Mouse (Mus musculus) macrophage (primary cell): Measurements from ENCODE around the gene Smtnl1. TPM values are rescaled to one million over a fixed set of nuclear protein-coding genes. Genes with fewer than 3 reads are reported as not detected.
A peak's percentile ranks its signal among the peaks of the same experiment; 100 is the strongest.
"Not testable (repeated sequence)": the region's sequence is repeated elsewhere in the genome, so short reads cannot be mapped to it uniquely, and the experiment has no call there.

ENCODE experiments used
- H3K27ac ChIP-seq: fragments of 350-480 bp; formaldehyde crosslinking; 2 replicates; pipeline ENCODE4 v1.9.0; 2021
- H3K36me3 ChIP-seq: fragments of 350-480 bp; formaldehyde crosslinking; 2 replicates; pipeline ENCODE4 v1.9.0; 2021; ENCODE audit errors: inconsistent target
- H3K4me3 ChIP-seq: fragments of 350-480 bp; formaldehyde crosslinking; 2 replicates; pipeline ENCODE4 v1.9.0; 2021; ENCODE audit errors: inconsistent target
- H3K79me2 ChIP-seq: fragments of 350-480 bp; formaldehyde crosslinking; 2 replicates; pipeline ENCODE4 v1.9.0; 2021; ENCODE audit errors: inconsistent target
- WGBS: methylation state at CpG from one replicate; pipeline ENCODE4 v1.1.7; 2026; ENCODE audit warnings: inconsistent platforms; ENCODE audit not compliant: missing documents; 5-methylcytosine and 5-hydroxymethylcytosine counted together
- polyA plus RNA-seq: library from polyadenylated mRNA; stranded (reverse); fragments of 250-400 nt; gene quantifications from 3 replicates; pipeline ENCODE4 v1.2.4, GENCODE M21; 2018; ENCODE audit warnings: inconsistent platforms

Gene Smtnl1
- polyA plus RNA-seq, 1 experiment from 2014 or later: not detected

DNA sequence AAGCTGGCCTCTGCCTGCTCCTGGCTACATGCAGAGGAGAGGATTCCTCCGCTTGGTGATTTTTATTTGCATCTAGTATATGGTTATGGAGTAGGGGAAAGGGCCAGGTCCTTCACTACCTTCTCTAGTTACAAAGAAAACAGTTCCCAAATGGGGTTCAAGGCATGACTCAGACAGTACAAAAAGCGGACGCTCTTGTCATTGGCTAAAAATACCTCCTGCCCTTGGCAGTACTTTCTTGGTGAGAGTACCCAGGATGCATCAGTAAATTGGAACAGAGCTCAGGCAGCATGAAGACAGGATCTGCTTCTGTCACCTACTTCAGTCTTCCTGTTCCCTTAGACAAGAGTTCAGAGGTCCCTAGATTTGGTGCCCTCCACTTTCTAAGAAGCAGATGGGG, 2.6 kb downstream of the Smtnl1 start:
- Histone ChIP-seq H3K36me3 (no peaks in the 10 kb centered on the region), H3K79me2 (no peaks in the 10 kb centered on the region), H3K27ac (no peak overlapping the region), H3K4me3 (no peak overlapping the region)
- WGBS: 37% methylated on average over 3 of the region's 3 CpGs

DNA sequence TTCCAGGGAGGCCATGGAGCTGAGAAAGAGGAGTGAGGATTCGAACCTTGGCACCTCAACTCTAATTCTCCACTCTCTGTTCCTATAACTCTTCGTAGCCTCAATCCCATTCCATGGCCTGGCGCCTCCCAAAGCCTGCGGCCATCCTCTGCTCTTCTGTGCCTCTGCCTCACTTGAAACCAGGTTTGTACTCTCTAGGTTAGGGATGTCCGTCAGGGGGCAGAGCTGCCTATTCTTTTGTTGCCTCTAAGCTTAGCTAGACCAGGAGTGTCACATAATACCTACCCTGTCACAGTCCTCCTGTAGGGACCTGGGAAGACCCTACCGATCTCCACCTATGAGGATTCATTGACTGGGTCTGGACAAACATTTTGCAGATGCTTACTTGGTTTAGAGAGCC, 9.8 kb downstream of the Smtnl1 start:
- 95% methylated on average over 6 of the region's 6 CpGs for WGBS
- H3K4me3 ChIP-seq: no peak overlapping the region
- no peak overlapping the region for H3K27ac ChIP-seq
- H3K36me3 ChIP-seq: peaks cover 17% of the 10 kb centered on the region
- no peaks in the 10 kb centered on the region for H3K79me2 ChIP-seq

DNA sequence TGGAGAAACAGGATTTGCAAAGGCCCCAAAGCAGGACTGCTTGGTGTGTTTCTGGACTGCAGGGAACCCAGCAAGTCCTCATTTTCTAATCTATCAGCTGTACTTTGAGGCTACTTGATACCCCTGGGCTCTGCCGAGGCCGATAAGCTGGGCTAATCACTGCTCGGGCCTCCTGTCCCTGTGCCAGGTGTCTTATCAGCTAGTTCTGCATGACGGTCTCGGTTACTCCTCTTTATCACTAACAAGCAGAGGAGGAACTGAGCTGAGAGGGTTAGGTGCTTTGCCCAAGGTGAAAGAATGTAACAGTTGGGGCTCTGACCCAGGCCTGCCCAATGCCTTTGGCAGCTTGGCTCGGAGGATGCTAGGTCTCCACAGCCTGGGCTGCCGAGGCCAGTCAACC, 10.6 kb downstream of the Smtnl1 start:
- peaks cover 23% of the 10 kb centered on the region for H3K36me3 ChIP-seq
- 68% methylated on average over 7 of the region's 7 CpGs for WGBS
- no peaks in the 10 kb centered on the region for H3K79me2 ChIP-seq
- H3K27ac ChIP-seq: no peak overlapping the region
- H3K4me3 ChIP-seq: no peak overlapping the region

DNA sequence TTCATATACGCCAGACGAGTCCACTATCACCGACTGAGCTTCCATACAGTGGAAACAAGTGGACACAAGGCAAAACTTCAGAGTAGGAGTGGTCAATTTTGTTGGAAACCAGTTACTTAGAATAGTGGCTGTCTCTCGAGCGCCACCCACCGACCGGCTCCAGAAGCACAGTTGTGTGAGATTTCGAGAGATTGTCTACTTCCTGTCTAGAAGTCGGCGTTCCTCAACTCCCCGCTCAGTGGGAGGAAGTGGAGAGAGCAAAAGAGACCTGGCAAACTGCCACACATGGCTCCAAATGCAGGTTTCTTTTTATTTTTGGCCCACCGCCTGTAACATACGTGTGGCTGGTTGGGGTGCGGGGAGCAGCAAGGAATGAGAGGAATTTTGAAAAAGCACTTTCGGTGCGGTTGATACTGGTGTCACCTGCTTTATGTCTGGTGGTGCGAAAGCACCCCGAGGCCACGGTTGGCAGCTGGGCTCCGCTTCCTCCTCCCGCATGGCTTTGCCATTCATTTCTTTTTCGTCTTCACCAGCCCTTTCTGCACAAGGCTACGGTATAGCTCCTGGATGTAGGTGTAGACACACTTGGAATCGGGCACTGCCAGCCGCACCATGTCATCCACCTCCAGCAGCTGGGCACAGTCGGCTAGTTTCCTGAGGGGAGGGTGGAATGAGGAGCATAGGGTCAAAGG, 11.4 kb downstream of the Smtnl1 start:
- Histone ChIP-seq H3K4me3 (no peak overlapping the region; the same call in 1 of the 2 replicates), H3K79me2 (no peaks in the 10 kb centered on the region), H3K36me3 (peaks cover 31% of the 10 kb centered on the region), H3K27ac (no peak overlapping the region)
- 47% methylated on average over 26 of the region's 26 CpGs for WGBS

- H3K36me3 ChIP-seq: peaks cover 37% of the 10 kb centered on the region
- H3K27ac ChIP-seq: no peak overlapping the region
- WGBS: 90% methylated on average over 6 of the region's 6 CpGs
- H3K4me3 ChIP-seq: no peak overlapping the region
- no peaks in the 10 kb centered on the region for H3K79me2 ChIP-seq
Measured at GRCm38 (mm10) chr2:84810526-84810885, 11.9 kb downstream of the Smtnl1 start.

- Histone ChIP-seq H3K79me2 (no peaks in the 10 kb centered on the region), H3K4me3 (no peak overlapping the region), H3K27ac (no peak overlapping the region), H3K36me3 (peaks cover 48% of the 10 kb centered on the region)
Measured at GRCm38 (mm10) chr2:84809330-84809729, 13.1 kb downstream of the Smtnl1 start.

DNA sequence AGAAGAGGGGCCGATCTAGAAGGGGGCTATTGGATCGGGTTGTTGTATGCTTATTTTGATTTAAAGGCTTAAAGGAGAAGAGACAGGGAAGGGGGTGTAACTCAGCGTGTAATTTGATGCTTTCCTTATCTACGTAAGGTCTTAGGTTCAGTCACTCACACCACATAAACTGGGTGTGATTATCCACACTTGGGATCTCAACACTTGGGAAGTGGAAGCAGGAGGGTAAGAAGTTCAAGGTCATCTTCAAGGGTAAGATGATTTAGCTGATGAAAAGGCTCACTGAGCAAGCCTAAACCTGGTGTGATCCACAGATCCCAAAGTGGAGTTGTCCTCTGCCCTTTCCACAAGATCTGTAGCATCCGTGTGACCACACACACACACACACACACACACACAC, 15.9 kb downstream of the Smtnl1 start:
- H3K79me2 ChIP-seq: peaks cover 17% of the 10 kb centered on the region
- no peak overlapping the region for H3K4me3 ChIP-seq
- no peak overlapping the region for H3K27ac ChIP-seq
- peaks cover 73% of the 10 kb centered on the region for H3K36me3 ChIP-seq
- 90% methylated on average over 5 of the region's 5 CpGs for WGBS

DNA sequence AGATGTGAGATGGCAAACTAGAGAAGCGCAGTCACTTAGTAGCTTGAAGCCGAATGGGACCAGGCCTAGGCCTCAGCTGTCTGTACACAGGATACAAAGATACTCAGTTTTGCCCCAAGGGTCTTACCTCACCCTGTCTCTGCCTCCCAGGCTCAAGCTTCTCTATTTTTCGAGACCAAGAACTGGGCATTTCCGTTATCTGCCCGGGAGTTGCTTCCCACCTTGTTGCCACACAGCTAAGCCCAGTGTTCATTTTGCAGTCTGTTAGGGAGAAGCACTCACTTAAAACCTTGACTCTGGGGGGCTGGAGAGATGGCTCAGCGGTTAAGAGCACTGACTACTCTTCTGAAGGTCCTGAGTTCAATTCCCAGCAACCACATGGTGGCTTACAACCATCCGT, 18.5 kb downstream of the Smtnl1 start:
- H3K36me3 ChIP-seq: peaks cover 68% of the 10 kb centered on the region
- no peak overlapping the region for H3K27ac ChIP-seq
- peaks cover 31% of the 10 kb centered on the region for H3K79me2 ChIP-seq
- 75% methylated on average over 7 of the region's 7 CpGs for WGBS
- no peak overlapping the region for H3K4me3 ChIP-seq

- H3K36me3 ChIP-seq: peaks cover 43% of the 10 kb centered on the region
- H3K27ac ChIP-seq, H3K4me3 ChIP-seq: not testable (repeated sequence)
- WGBS: 98% methylated on average over 4 of the region's 5 CpGs
- peaks cover 31% of the 10 kb centered on the region for H3K79me2 ChIP-seq
Measured at GRCm38 (mm10) chr2:84801223-84801622, 21.2 kb downstream of the Smtnl1 start.

- H3K4me3 ChIP-seq: peak overlapping the region; percentile 83
- H3K79me2 ChIP-seq: peaks cover 31% of the 10 kb centered on the region
- peaks cover 34% of the 10 kb centered on the region for H3K36me3 ChIP-seq
- peak overlapping the region; percentile 80 for H3K27ac ChIP-seq
- WGBS: 32% methylated on average over 4 of the region's 4 CpGs
Measured at GRCm38 (mm10) chr2:84800304-84800703, 22.1 kb downstream of the Smtnl1 start.

DNA sequence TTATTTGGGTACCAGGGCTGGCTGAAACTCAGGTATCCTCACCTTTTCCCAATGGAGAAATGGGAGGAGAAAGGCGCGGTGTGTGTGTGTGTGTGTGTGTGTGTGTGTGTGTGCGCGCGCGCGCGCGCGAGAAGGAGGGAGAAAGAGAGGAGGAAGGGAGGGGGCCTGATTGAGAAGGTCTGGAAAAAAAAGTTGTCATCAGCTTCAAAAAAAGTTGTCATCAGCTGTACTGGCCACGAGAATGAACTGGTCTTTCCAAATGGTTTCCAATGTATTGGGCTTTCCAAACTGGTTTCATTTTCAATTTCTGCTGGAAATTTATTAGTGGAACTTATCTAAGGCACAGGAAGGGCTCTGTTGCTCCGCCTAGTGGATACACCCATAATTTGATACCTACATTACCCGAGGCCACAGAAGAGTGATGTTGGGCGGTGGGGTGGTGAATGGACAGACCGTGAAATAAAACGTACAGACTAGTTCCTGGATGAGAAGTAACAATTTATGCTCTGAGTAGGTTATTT, 23.4 kb downstream of the Smtnl1 start:
- Histone ChIP-seq H3K4me3 (peak overlapping the region; percentile 83), H3K79me2 (peaks cover 31% of the 10 kb centered on the region), H3K27ac (peak overlapping the region; percentile 80), H3K36me3 (peaks cover 22% of the 10 kb centered on the region)
- 0% methylated on average over 14 of the region's 16 CpGs for WGBS

- H3K79me2 ChIP-seq: peaks cover 31% of the 10 kb centered on the region
- peak within 1 kb of the TSS; percentile 83 for H3K4me3 ChIP-seq
- 0% methylated on average over 21 of the region's 21 CpGs for WGBS
- H3K36me3 ChIP-seq: peaks cover 16% of the 10 kb centered on the region
- peak within 1 kb of the TSS; percentile 80 for H3K27ac ChIP-seq
Measured at GRCm38 (mm10) chr2:84798493-84798921, 23.9 kb downstream of the Smtnl1 start, which contains the start of gene Ube2l6. Gene Ube2l6 (plus strand): TSS chr2:84798828.

DNA sequence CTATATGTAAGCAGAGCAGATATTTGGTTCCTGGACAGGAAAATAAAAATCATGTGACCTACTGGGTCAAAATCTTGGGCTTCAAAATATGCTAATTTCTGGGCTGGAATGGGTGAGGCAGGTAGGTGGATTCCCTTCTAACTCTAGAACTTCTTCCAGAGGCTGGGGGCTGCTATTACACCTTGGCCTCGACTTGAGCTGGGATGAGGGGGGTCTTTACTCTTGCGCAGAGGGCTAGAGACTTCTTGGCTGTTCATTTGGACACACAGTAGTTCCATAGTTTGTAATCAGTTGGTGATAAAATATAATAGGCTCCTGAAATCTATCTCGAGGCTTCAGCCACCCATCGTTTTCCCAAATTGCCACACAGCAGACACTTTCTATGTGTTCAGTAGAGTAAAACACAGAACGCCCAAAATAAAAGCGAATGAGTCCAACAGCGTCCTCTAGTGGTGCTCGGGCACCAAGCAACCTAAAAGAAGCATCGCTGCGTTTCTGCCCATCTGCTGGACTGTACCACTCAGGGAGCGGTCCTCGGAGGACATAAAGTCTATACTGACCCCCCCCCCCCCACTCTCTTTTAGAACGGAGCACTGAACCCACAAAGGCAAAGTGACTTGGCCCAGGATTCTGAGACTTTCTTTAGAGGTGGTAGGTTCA, 24.5 kb downstream of the Smtnl1 start:
- 13% methylated on average over 13 of the region's 13 CpGs for WGBS
- Histone ChIP-seq H3K4me3 (peak overlapping the region; percentile 83), H3K36me3 (peaks cover 11% of the 10 kb centered on the region; the same call in 1 of the 2 replicates), H3K79me2 (peaks cover 29% of the 10 kb centered on the region), H3K27ac (peak overlapping the region; percentile 80)

- 33% methylated on average over 3 of the region's 3 CpGs for WGBS
- H3K36me3 ChIP-seq: no peaks in the 10 kb centered on the region
- H3K4me3 ChIP-seq: no peak overlapping the region
- no peaks in the 10 kb centered on the region for H3K79me2 ChIP-seq
- H3K27ac ChIP-seq: no peak overlapping the region
Measured at GRCm38 (mm10) chr2:84793871-84794270, 28.6 kb downstream of the Smtnl1 start.

DNA sequence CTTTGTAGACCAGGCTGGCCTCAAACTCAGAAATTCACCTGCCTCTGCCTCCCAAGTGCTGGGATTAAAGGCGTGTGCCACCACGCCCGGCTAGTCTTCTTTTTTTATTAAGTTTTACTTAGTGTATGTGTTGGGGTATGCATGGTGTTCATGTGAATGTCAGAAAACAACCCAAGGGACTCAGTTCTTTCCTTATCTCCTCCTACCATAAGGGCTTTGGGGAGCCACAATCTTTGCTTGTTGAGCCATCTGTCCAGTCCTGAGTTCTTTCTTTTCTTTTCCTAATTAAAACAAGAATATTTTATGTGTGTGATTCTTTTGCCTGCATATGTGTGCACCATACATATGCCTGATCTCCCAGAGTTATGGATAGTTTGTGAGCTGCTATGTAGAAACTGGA, 29.3 kb downstream of the Smtnl1 start:
- H3K4me3 ChIP-seq: no peak overlapping the region
- H3K36me3 ChIP-seq: no peaks in the 10 kb centered on the region
- 93% methylated on average over 3 of the region's 3 CpGs for WGBS
- no peak overlapping the region for H3K27ac ChIP-seq
- no peaks in the 10 kb centered on the region for H3K79me2 ChIP-seq
